Mouse (Mus musculus): ENCODE measurements around the gene Hist1h1a. TPM values are rescaled to one million over a fixed set of nuclear protein-coding genes. Genes with fewer than 3 reads are reported as not detected.
A peak's percentile ranks its signal among the peaks of the same experiment; 100 is the strongest.

Hist1h1a gene
- polyA plus RNA-seq, 1 experiment = 1.3 TPM

GRCm38 (mm10) chr13:23778339-23778738, 14.9 kb downstream of the Hist1h1a start:
- no peak for TF ChIP-seq CTCF (IDR thresholded peaks at IDR 0.05; ENCODE audit: extremely low read depth, insufficient read depth, insufficient read length, insufficient replicate concordance)
- TF ChIP-seq POLR2A (IDR thresholded peaks at IDR 0.05; ENCODE audit: low read depth, low read length) = no peak
- WGBS = 76% methylated on average over 7 of the region's 7 CpGs
- no peaks in the 10 kb centered on the region for H3K36me3 ChIP-seq (ENCODE audit: control insufficient read depth, insufficient read depth, low read length)
- no peaks in the 10 kb centered on the region for H3K4me1 ChIP-seq (ENCODE audit: control insufficient read depth, insufficient read depth, insufficient read length)
- H3K27ac ChIP-seq (ENCODE audit: insufficient read depth, low read length) = no peak overlapping the region
- no peak for DNase-seq (ENCODE audit: low read depth in 1 of 2, low spot score in 2 of 2)
- H3K4me3 ChIP-seq (ENCODE audit: extremely low read depth, insufficient read depth, insufficient read length) = no peak overlapping the region
- H3K27me3 ChIP-seq (ENCODE audit: control insufficient read depth, insufficient read depth, low read length) = no peaks in the 10 kb centered on the region

DNA sequence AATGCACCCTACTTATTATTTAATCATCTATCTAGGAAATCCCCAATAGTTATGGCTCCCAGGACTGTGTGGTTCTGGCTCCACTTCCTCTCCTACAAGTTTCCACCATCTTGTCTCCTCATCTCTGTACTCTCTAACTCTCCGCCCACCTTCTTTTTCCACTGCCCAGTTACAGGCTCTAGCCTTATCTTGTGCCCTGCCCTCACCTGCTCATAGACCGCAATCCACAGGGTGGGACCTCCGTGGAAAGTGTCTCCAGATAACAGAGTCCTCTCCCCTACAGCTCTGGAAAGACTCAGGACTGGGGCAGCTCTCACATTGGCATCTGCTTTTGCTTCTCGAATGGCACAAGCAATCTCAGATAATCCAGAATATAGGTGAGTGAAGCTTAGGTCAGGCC, 15.6 kb downstream of the Hist1h1a start:
- 77% methylated on average over 4 of the region's 4 CpGs for WGBS
- H3K36me3 ChIP-seq (ENCODE audit: control insufficient read depth, insufficient read depth, low read length) = no peaks in the 10 kb centered on the region
- no peaks in the 10 kb centered on the region for H3K27me3 ChIP-seq (ENCODE audit: control insufficient read depth, insufficient read depth, low read length)
- no peak overlapping the region for H3K4me3 ChIP-seq (ENCODE audit: extremely low read depth, insufficient read depth, insufficient read length)
- H3K4me1 ChIP-seq (ENCODE audit: control insufficient read depth, insufficient read depth, insufficient read length) = no peaks in the 10 kb centered on the region
- TF ChIP-seq CTCF (IDR thresholded peaks at IDR 0.05; ENCODE audit: extremely low read depth, insufficient read depth, insufficient read length, insufficient replicate concordance) (no peak), POLR2A (IDR thresholded peaks at IDR 0.05; ENCODE audit: low read depth, low read length) (no peak)
- DNase-seq (ENCODE audit: low read depth in 1 of 2, low spot score in 2 of 2) = no peak
- no peak overlapping the region for H3K27ac ChIP-seq (ENCODE audit: insufficient read depth, low read length)

- Histone ChIP-seq H3K27me3 (ENCODE audit: control insufficient read depth, insufficient read depth, low read length) (no peaks in the 10 kb centered on the region), H3K27ac (ENCODE audit: insufficient read depth, low read length) (no peak overlapping the region), H3K4me1 (ENCODE audit: control insufficient read depth, insufficient read depth, insufficient read length) (no peaks in the 10 kb centered on the region), H3K4me3 (ENCODE audit: extremely low read depth, insufficient read depth, insufficient read length) (no peak overlapping the region), H3K36me3 (ENCODE audit: control insufficient read depth, insufficient read depth, low read length) (no peaks in the 10 kb centered on the region)
- DNase-seq (ENCODE audit: low read depth in 1 of 2, low spot score in 2 of 2) = peak; percentile 43 to 50
- 42% methylated on average over 2 of the region's 2 CpGs for whole genome bisulfite sequencing
- no peak for TF ChIP-seq POLR2A (IDR thresholded peaks at IDR 0.05; ENCODE audit: low read depth, low read length)
- TF ChIP-seq CTCF (IDR thresholded peaks at IDR 0.05; ENCODE audit: extremely low read depth, insufficient read depth, insufficient read length, insufficient replicate concordance) = peak; percentile 27; the same call in 1 of the 2 replicates
These were observed 29.1 kb downstream of the Hist1h1a start for GRCm38 (mm10) chr13:23792520-23792919.

DNA sequence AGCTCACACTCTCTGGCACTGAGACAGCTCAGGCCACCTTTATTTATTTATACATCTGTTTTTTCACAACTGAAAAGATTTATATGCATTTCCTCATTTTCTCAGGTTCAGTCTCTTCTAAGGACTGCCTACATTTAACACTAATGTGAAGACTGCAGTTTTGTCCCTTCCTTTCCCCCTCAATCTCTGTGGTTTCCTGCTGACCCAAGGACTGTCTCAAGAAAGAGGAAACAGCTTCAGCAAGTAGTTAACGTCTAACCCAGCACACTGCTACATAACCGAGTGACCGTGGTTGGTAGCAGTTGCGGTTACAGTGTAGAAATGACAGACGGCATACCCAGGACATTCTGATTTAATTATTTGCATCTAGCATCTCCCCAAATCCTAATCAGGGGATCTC, 35.9 kb downstream of the Hist1h1a start:
- Histone ChIP-seq H3K27ac (ENCODE audit: insufficient read depth, low read length) (no peak overlapping the region), H3K4me1 (ENCODE audit: control insufficient read depth, insufficient read depth, insufficient read length) (peaks cover 6% of the 10 kb centered on the region), H3K4me3 (ENCODE audit: extremely low read depth, insufficient read depth, insufficient read length) (no peak overlapping the region), H3K36me3 (ENCODE audit: control insufficient read depth, insufficient read depth, low read length) (no peaks in the 10 kb centered on the region), H3K27me3 (ENCODE audit: control insufficient read depth, insufficient read depth, low read length) (no peaks in the 10 kb centered on the region)
- TF ChIP-seq CTCF (IDR thresholded peaks at IDR 0.05; ENCODE audit: extremely low read depth, insufficient read depth, insufficient read length, insufficient replicate concordance) = no peak
- no peak for TF ChIP-seq POLR2A (IDR thresholded peaks at IDR 0.05; ENCODE audit: low read depth, low read length)
- DNase-seq (ENCODE audit: low read depth in 1 of 2, low spot score in 2 of 2) = peak in 1 of 2 experiments; percentile 8
- 13% methylated on average over 5 of the region's 5 CpGs for WGBS

DNA sequence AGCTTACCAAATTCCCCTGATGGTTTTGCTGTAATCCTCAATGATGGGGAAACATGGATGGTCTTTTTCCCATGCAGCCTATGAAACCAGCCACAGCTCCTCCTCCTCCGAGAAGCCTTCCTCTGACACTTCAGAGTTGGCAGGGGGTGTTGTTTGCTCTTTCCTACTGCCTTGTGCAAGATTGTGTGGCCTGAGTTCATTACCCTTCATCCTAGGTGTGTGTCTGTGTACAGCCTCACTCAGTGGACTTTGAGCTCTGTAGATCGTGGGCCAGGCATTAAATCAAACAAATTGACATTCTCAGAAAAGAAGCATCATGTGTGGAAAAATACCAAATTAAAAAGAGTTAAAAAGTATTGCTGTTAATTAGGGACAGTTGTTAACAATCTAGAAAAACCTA, 41.1 kb downstream of the Hist1h1a start:
- DNase-seq (ENCODE audit: low read depth in 1 of 2, low spot score in 2 of 2) = no peak
- WGBS = 82% methylated on average over 2 of the region's 2 CpGs
- Histone ChIP-seq H3K4me3 (ENCODE audit: extremely low read depth, insufficient read depth, insufficient read length) (no peak overlapping the region), H3K4me1 (ENCODE audit: control insufficient read depth, insufficient read depth, insufficient read length) (no peaks in the 10 kb centered on the region), H3K27me3 (ENCODE audit: control insufficient read depth, insufficient read depth, low read length) (no peaks in the 10 kb centered on the region), H3K27ac (ENCODE audit: insufficient read depth, low read length) (no peak overlapping the region), H3K36me3 (ENCODE audit: control insufficient read depth, insufficient read depth, low read length) (no peaks in the 10 kb centered on the region)
- TF ChIP-seq CTCF (IDR thresholded peaks at IDR 0.05; ENCODE audit: extremely low read depth, insufficient read depth, insufficient read length, insufficient replicate concordance) (no peak), POLR2A (IDR thresholded peaks at IDR 0.05; ENCODE audit: low read depth, low read length) (no peak)

- H3K27me3 ChIP-seq (ENCODE audit: control insufficient read depth, insufficient read depth, low read length) = no peaks in the 10 kb centered on the region
- H3K4me1 ChIP-seq (ENCODE audit: control insufficient read depth, insufficient read depth, insufficient read length) = no peaks in the 10 kb centered on the region
- no peak within 1 kb of the TSS for H3K27ac ChIP-seq (ENCODE audit: insufficient read depth, low read length)
- H3K36me3 ChIP-seq (ENCODE audit: control insufficient read depth, insufficient read depth, low read length) = no peaks in the 10 kb centered on the region
- no peak for DNase-seq (ENCODE audit: low read depth in 1 of 2, low spot score in 2 of 2)
- WGBS = 87% methylated on average over 15 of the region's 15 CpGs
- no peak for TF ChIP-seq POLR2A (IDR thresholded peaks at IDR 0.05; ENCODE audit: low read depth, low read length)
- TF ChIP-seq CTCF (IDR thresholded peaks at IDR 0.05; ENCODE audit: extremely low read depth, insufficient read depth, insufficient read length, insufficient replicate concordance) = no peak
- no peak within 1 kb of the TSS for H3K4me3 ChIP-seq (ENCODE audit: extremely low read depth, insufficient read depth, insufficient read length)
These were observed 43.1 kb downstream of the Hist1h1a start, which contains the start of gene Slc17a2 for GRCm38 (mm10) chr13:23806422-23807052. Gene Slc17a2 (plus strand): TSS chr13:23806993.

Other genes with a start within 250 kb of the Hist1h1a start
- 26.5 and 53.6 TPM in 2 replicates for gene Hist1h4h, start 232.6 kb upstream of the Hist1h1a start, polyA plus RNA-seq (2012; rRNA removed)
- 733 and 772 TPM in 2 replicates for gene Hist1h2af, start 229.8 kb upstream of the Hist1h1a start, polyA plus RNA-seq (2012; rRNA removed)
- 34.4 and 52.1 TPM in 2 replicates for gene Hist1h3g, start 228.2 kb upstream of the Hist1h1a start, polyA plus RNA-seq (2012; rRNA removed)
- 4.9 and 8.4 TPM in 2 replicates for gene Hist1h2bh, start 220.3 kb upstream of the Hist1h1a start, polyA plus RNA-seq (2012; rRNA removed)
- 10.2 and 16.1 TPM in 2 replicates for gene Hist1h3f, start 219.6 kb upstream of the Hist1h1a start, polyA plus RNA-seq (2012; rRNA removed)
- 24.8 and 33.8 TPM in 2 replicates for gene Hist1h4f, start 212.0 kb upstream of the Hist1h1a start, polyA plus RNA-seq (2012; rRNA removed)
- gene Hist1h1d, start 210.4 kb upstream of the Hist1h1a start, polyA plus RNA-seq (2012; rRNA removed) = 0.30 and 0.39 TPM in 2 replicates
- 36.8 and 50.5 TPM in 2 replicates for gene Hist1h3e, start 201.3 kb upstream of the Hist1h1a start, polyA plus RNA-seq (2012; rRNA removed)
- 15.5 and 23.4 TPM in 2 replicates for gene Hist1h2ae, start 192.4 kb upstream of the Hist1h1a start, polyA plus RNA-seq (2012; rRNA removed)
- 57.5 and 66.9 TPM in 2 replicates for gene Hist1h2bg, start 192.3 kb upstream of the Hist1h1a start, polyA plus RNA-seq (2012; rRNA removed)
- gene Hist1h2bf, start 189.5 kb upstream of the Hist1h1a start, polyA plus RNA-seq (2012; rRNA removed) = 26.2 and 28.3 TPM in 2 replicates
- 12.2 and 23.2 TPM in 2 replicates for gene Hist1h2ad, start 189.3 kb upstream of the Hist1h1a start, polyA plus RNA-seq (2012; rRNA removed)
- 20.9 and 27.9 TPM in 2 replicates for gene Hist1h3d, start 187.9 kb upstream of the Hist1h1a start, polyA plus RNA-seq (2012; rRNA removed)
- gene Hist1h4d, start 182.1 kb upstream of the Hist1h1a start, polyA plus RNA-seq (2012; rRNA removed) = 19.1 and 20.9 TPM in 2 replicates
- gene Hist1h2be, start 142.5 kb upstream of the Hist1h1a start, polyA plus RNA-seq (2012; rRNA removed) = 2.8 and 3.8 TPM in 2 replicates
- gene Hist1h1e, start 141.1 kb upstream of the Hist1h1a start, polyA plus RNA-seq (2012; rRNA removed) = 2.9 and 3.7 TPM in 2 replicates
- gene Hist1h2ac, start 79.7 kb upstream of the Hist1h1a start, polyA plus RNA-seq (2012; rRNA removed) = 1.2 and 2.0 TPM in 2 replicates
- 41.8 and 44.4 TPM in 2 replicates for gene Hist1h2bc, start 79.5 kb upstream of the Hist1h1a start, polyA plus RNA-seq (2012; rRNA removed)
- gene Hist1h1t, start 67.9 kb upstream of the Hist1h1a start, polyA plus RNA-seq (2012; rRNA removed) = not detected in 2 replicates
- 20.0 and 33.6 TPM in 2 replicates for gene Hist1h4c, start 65.2 kb upstream of the Hist1h1a start, polyA plus RNA-seq (2012; rRNA removed)
- gene Hfe, start 52.8 kb upstream of the Hist1h1a start, polyA plus RNA-seq (2012; rRNA removed) = 20.7 and 26.1 TPM in 2 replicates
- 20.9 and 25.5 TPM in 2 replicates for gene Hist1h1c, start 24.9 kb upstream of the Hist1h1a start, polyA plus RNA-seq (2012; rRNA removed)
- gene Hist1h3c, start 18.1 kb upstream of the Hist1h1a start, polyA plus RNA-seq (2012; rRNA removed) = 35.9 and 50.3 TPM in 2 replicates
- gene Hist1h2bb, start 16.9 kb upstream of the Hist1h1a start, polyA plus RNA-seq (2012; rRNA removed) = 23.7 and 32.9 TPM in 2 replicates
- 28.4 and 40.3 TPM in 2 replicates for gene Hist1h2ab, start 12.5 kb upstream of the Hist1h1a start, polyA plus RNA-seq (2012; rRNA removed)
- gene Hist1h3b, start 11.4 kb upstream of the Hist1h1a start, polyA plus RNA-seq (2012; rRNA removed) = 54.9 and 68.9 TPM in 2 replicates
- 19.0 and 27.4 TPM in 2 replicates for gene Hist1h4b, start 6.7 kb upstream of the Hist1h1a start, polyA plus RNA-seq (2012; rRNA removed)
- 16.1 and 29.5 TPM in 2 replicates for gene Hist1h4a, start 2.4 kb upstream of the Hist1h1a start, polyA plus RNA-seq (2012; rRNA removed)
- 38.4 and 54.1 TPM in 2 replicates for gene Hist1h3a, start 1.3 kb upstream of the Hist1h1a start, polyA plus RNA-seq (2012; rRNA removed)
- not detected in 2 replicates for gene Trim38, start 6.2 kb downstream of the Hist1h1a start, polyA plus RNA-seq (2012; rRNA removed)
- not detected in 2 replicates for gene Slc17a2, start 43.3 kb downstream of the Hist1h1a start, polyA plus RNA-seq (2012; rRNA removed)
- 0.06 TPM in 1 of 2 replicates, not detected in the other for gene Slc17a3, start 75.8 kb downstream of the Hist1h1a start, polyA plus RNA-seq (2012; rRNA removed)
- 0.11 TPM in 1 of 2 replicates, not detected in the other for gene Slc17a1, start 104.1 kb downstream of the Hist1h1a start, polyA plus RNA-seq (2012; rRNA removed)
- 0.07 and 0.13 TPM in 2 replicates for gene Slc17a4, start 151.3 kb downstream of the Hist1h1a start, polyA plus RNA-seq (2012; rRNA removed)
- gene Hist1h2ba, start 170.5 kb downstream of the Hist1h1a start, polyA plus RNA-seq (2012; rRNA removed) = not detected in 2 replicates
- gene Hist1h2aa, start 170.8 kb downstream of the Hist1h1a start, polyA plus RNA-seq (2012; rRNA removed) = not detected in 2 replicates
- not detected in 2 replicates for gene Scgn, start 227.5 kb downstream of the Hist1h1a start, polyA plus RNA-seq (2012; rRNA removed)